Mouse (Mus musculus): Measurements from ENCODE around the gene 1700034J05Rik. TPM values are rescaled to one million over a fixed set of nuclear protein-coding genes. Genes with fewer than 3 reads are reported as not detected.

1700034J05Rik gene
- polyA plus RNA-seq, 1 experiment from 2014 or later, result 0.12 TPM

- 80% methylated on average over 1 of the region's 1 CpGs for WGBS
- DNase-seq (ENCODE audit: low spot score) (no peak), ATAC-seq (ENCODE audit: low FRiP score) (no peak)
- no peaks in the 10 kb centered on the region for H3K36me3 ChIP-seq (replicated peaks; ENCODE audit: control insufficient read depth, insufficient read depth)
- no peak overlapping the region for H3K9ac ChIP-seq
- 0 out of 2 replicates have a peak, but pooled peaks cover 3% of the 10 kb centered on the region for H3K4me1 ChIP-seq (replicated peaks; ENCODE audit: control insufficient read depth, insufficient read depth, low read length)
- H3K27me3 ChIP-seq (ENCODE audit: control insufficient read depth, insufficient read depth, low read length), result no peaks in the 10 kb centered on the region
- no peaks in the 10 kb centered on the region for H3K9me3 ChIP-seq (ENCODE audit: control insufficient read depth, low read length)
- H3K4me3 ChIP-seq (replicated peaks; ENCODE audit: low read length), result no peak overlapping the region
- no peak overlapping the region for H3K4me2 ChIP-seq (replicated peaks)
- no peak overlapping the region for H3K27ac ChIP-seq
Measured at GRCm38 (mm10) chr6:146915808-146916207, 38.4 kb downstream of the 1700034J05Rik start.

- WGBS, result 77% methylated on average over 4 of the region's 4 CpGs
Measured at GRCm38 (mm10) chr6:146913489-146914198, 40.6 kb downstream of the 1700034J05Rik start.

GRCm38 (mm10) chr6:146912835-146913488, 41.3 kb downstream of the 1700034J05Rik start:
- no peak overlapping the region for H3K4me3 ChIP-seq (replicated peaks; ENCODE audit: low read length)
- no peak for DNase-seq (ENCODE audit: low spot score)
- no peak overlapping the region for H3K4me2 ChIP-seq (replicated peaks)
- no peaks in the 10 kb centered on the region for H3K27me3 ChIP-seq (ENCODE audit: control insufficient read depth, insufficient read depth, low read length)
- no peak overlapping the region for H3K27ac ChIP-seq
- H3K4me1 ChIP-seq (replicated peaks; ENCODE audit: control insufficient read depth, insufficient read depth, low read length), result 0 out of 2 replicates have a peak, but pooled peaks cover 3% of the 10 kb centered on the region
- no peak overlapping the region for H3K9ac ChIP-seq
- no peaks in the 10 kb centered on the region for H3K9me3 ChIP-seq (ENCODE audit: control insufficient read depth, low read length)
- WGBS, result 18% methylated on average over 3 of the region's 3 CpGs
- ATAC-seq (ENCODE audit: low FRiP score), result no peak
- H3K36me3 ChIP-seq (replicated peaks; ENCODE audit: control insufficient read depth, insufficient read depth), result no peaks in the 10 kb centered on the region

More at GRCm38 (mm10) chr6:146913489-146914198, 40.6 kb downstream of the 1700034J05Rik start:
- Histone ChIP-seq H3K27me3 (ENCODE audit: control insufficient read depth, insufficient read depth, low read length) (no peaks in the 10 kb centered on the region), H3K9ac (no peak overlapping the region), H3K4me1 (replicated peaks; ENCODE audit: control insufficient read depth, insufficient read depth, low read length) (0 out of 2 replicates have a peak, but pooled peaks cover 3% of the 10 kb centered on the region), H3K9me3 (ENCODE audit: control insufficient read depth, low read length) (no peaks in the 10 kb centered on the region), H3K4me3 (replicated peaks; ENCODE audit: low read length) (no peak overlapping the region), H3K36me3 (replicated peaks; ENCODE audit: control insufficient read depth, insufficient read depth) (no peaks in the 10 kb centered on the region), H3K27ac (no peak overlapping the region), H3K4me2 (replicated peaks) (no peak overlapping the region)
- ATAC-seq (ENCODE audit: low FRiP score) (no peak), DNase-seq (ENCODE audit: low spot score) (no peak)

- no peak overlapping the region for H3K4me2 ChIP-seq (replicated peaks)
- no peak for ATAC-seq (ENCODE audit: low FRiP score)
- no peak overlapping the region for H3K4me3 ChIP-seq (replicated peaks; ENCODE audit: low read length)
- 95% methylated on average over 2 of the region's 2 CpGs for WGBS
- no peaks in the 10 kb centered on the region for H3K9me3 ChIP-seq (ENCODE audit: control insufficient read depth, low read length)
- H3K27ac ChIP-seq, result no peak overlapping the region
- 0 out of 2 replicates have a peak, but pooled peaks cover 3% of the 10 kb centered on the region for H3K4me1 ChIP-seq (replicated peaks; ENCODE audit: control insufficient read depth, insufficient read depth, low read length)
- H3K36me3 ChIP-seq (replicated peaks; ENCODE audit: control insufficient read depth, insufficient read depth), result no peaks in the 10 kb centered on the region
- no peak for DNase-seq (ENCODE audit: low spot score)
- no peak overlapping the region for H3K9ac ChIP-seq
- H3K27me3 ChIP-seq (ENCODE audit: control insufficient read depth, insufficient read depth, low read length), result no peaks in the 10 kb centered on the region
Measured at GRCm38 (mm10) chr6:146910801-146911200, 43.4 kb downstream of the 1700034J05Rik start.

- no peak for DNase-seq (ENCODE audit: low spot score)
- no peaks in the 10 kb centered on the region for H3K9me3 ChIP-seq (ENCODE audit: control insufficient read depth, low read length)
- 86% methylated on average over 5 of the region's 5 CpGs for WGBS
- H3K4me3 ChIP-seq (replicated peaks; ENCODE audit: low read length), result no peak overlapping the region
- no peaks in the 10 kb centered on the region for H3K27me3 ChIP-seq (ENCODE audit: control insufficient read depth, insufficient read depth, low read length)
- H3K4me2 ChIP-seq (replicated peaks), result no peak overlapping the region
- ATAC-seq (ENCODE audit: low FRiP score), result no peak
- 0 out of 2 replicates have a peak, but pooled peaks cover 3% of the 10 kb centered on the region for H3K4me1 ChIP-seq (replicated peaks; ENCODE audit: control insufficient read depth, insufficient read depth, low read length)
- no peaks in the 10 kb centered on the region for H3K36me3 ChIP-seq (replicated peaks; ENCODE audit: control insufficient read depth, insufficient read depth)
- no peak overlapping the region for H3K27ac ChIP-seq
- H3K9ac ChIP-seq, result no peak overlapping the region
Measured at GRCm38 (mm10) chr6:146909725-146910489, 44.3 kb downstream of the 1700034J05Rik start.

- Histone ChIP-seq H3K9me3 (ENCODE audit: control insufficient read depth, low read length) (no peaks in the 10 kb centered on the region), H3K4me2 (replicated peaks) (no peak overlapping the region), H3K27me3 (ENCODE audit: control insufficient read depth, insufficient read depth, low read length) (no peaks in the 10 kb centered on the region), H3K9ac (no peak overlapping the region), H3K4me3 (replicated peaks; ENCODE audit: low read length) (no peak overlapping the region), H3K4me1 (replicated peaks; ENCODE audit: control insufficient read depth, insufficient read depth, low read length) (0 out of 2 replicates have a peak, but pooled peaks cover 3% of the 10 kb centered on the region), H3K36me3 (replicated peaks; ENCODE audit: control insufficient read depth, insufficient read depth) (no peaks in the 10 kb centered on the region), H3K27ac (no peak overlapping the region)
- DNase-seq (ENCODE audit: low spot score) (no peak), ATAC-seq (ENCODE audit: low FRiP score) (no peak)
- 69% methylated on average over 2 of the region's 2 CpGs for WGBS
Measured at GRCm38 (mm10) chr6:146908801-146909200, 45.4 kb downstream of the 1700034J05Rik start.

GRCm38 (mm10) chr6:146907795-146908190, 46.4 kb downstream of the 1700034J05Rik start:
- Histone ChIP-seq H3K27ac (no peak overlapping the region), H3K9me3 (ENCODE audit: control insufficient read depth, low read length) (no peaks in the 10 kb centered on the region), H3K4me1 (replicated peaks; ENCODE audit: control insufficient read depth, insufficient read depth, low read length) (no peaks in the 10 kb centered on the region), H3K4me3 (replicated peaks; ENCODE audit: low read length) (no peak overlapping the region), H3K27me3 (ENCODE audit: control insufficient read depth, insufficient read depth, low read length) (no peaks in the 10 kb centered on the region), H3K4me2 (replicated peaks) (no peak overlapping the region), H3K9ac (no peak overlapping the region), H3K36me3 (replicated peaks; ENCODE audit: control insufficient read depth, insufficient read depth) (no peaks in the 10 kb centered on the region)
- 97% methylated on average over 1 of the region's 1 CpGs for WGBS
- ATAC-seq (ENCODE audit: low FRiP score) (no peak), DNase-seq (ENCODE audit: low spot score) (no peak)

- Histone ChIP-seq H3K9me3 (ENCODE audit: control insufficient read depth, low read length) (no peaks in the 10 kb centered on the region), H3K9ac (no peak overlapping the region), H3K4me1 (replicated peaks; ENCODE audit: control insufficient read depth, insufficient read depth, low read length) (no peaks in the 10 kb centered on the region), H3K27me3 (ENCODE audit: control insufficient read depth, insufficient read depth, low read length) (no peaks in the 10 kb centered on the region), H3K27ac (no peak overlapping the region), H3K36me3 (replicated peaks; ENCODE audit: control insufficient read depth, insufficient read depth) (no peaks in the 10 kb centered on the region), H3K4me2 (replicated peaks) (no peak overlapping the region), H3K4me3 (replicated peaks; ENCODE audit: low read length) (no peak overlapping the region)
- ATAC-seq (ENCODE audit: low FRiP score) (no peak), DNase-seq (ENCODE audit: low spot score) (no peak)
- 80% methylated on average over 5 of the region's 5 CpGs for WGBS
Measured at GRCm38 (mm10) chr6:146907061-146907794, 47.0 kb downstream of the 1700034J05Rik start.
